Mouse (Mus musculus): Measurements from ENCODE around the gene Ech1.

GRCm38 (mm10) chr7:28780067-28780658 lies 44.9 kb upstream of the Ech1 start:
- TF ChIP-seq POLR2A (IDR thresholded peaks at IDR 0.05; ENCODE audit: control insufficient read depth in 1 of 2, insufficient read depth in 1 of 2, low read depth in 1 of 2, low read length in 2 of 2, poor library complexity in 1 of 2) (no peak), ZKSCAN1 (IDR thresholded peaks at IDR 0.05; ENCODE audit: low read depth, low read length) (no peak), MYC (IDR thresholded peaks at IDR 0.05; ENCODE audit: low read depth, low read length) (no peak), CTCF (IDR thresholded peaks at IDR 0.05 in 2 of 3, conservative IDR thresholded peaks at IDR 0.05 in 1 of 3; ENCODE audit: control insufficient read depth in 1 of 3, insufficient read depth in 1 of 3, low read depth in 2 of 3, low read length in 3 of 3, poor library complexity in 1 of 3, severe bottlenecking in 1 of 3) (peak; percentile 74 to 90 (median 76))
